Mouse (Mus musculus) stomach, embryonic 14.5 days (tissue): ENCODE results near the gene Banp. TPM values are rescaled to one million over a fixed set of nuclear protein-coding genes. Genes with fewer than 3 reads are reported as not detected.

Experiments used
- ATAC-seq: fragments of 200-750 bp; cut with Nextera tagmentation; 2 replicates; pipeline ENCODE4 v1.8.0; 2017; ENCODE audit warnings: low read depth, moderate TSS enrichment; ENCODE audit not compliant: insufficient number of reproducible peaks, insufficient read depth, low FRiP score
- H3K27ac ChIP-seq: fragments of 300-500 bp; sonication (generic); 2 replicates; pipeline ENCODE4 v1.5.1; 2014; ENCODE audit warnings: mild to moderate bottlenecking, low read length, moderate library complexity, mixed read lengths
- H3K27me3 ChIP-seq: fragments of 300-500 bp; sonication (generic); 2 replicates; pipeline ENCODE4 v1.6.1; 2014; ENCODE audit warnings: low read length, control low read depth, mixed read lengths; ENCODE audit not compliant: control insufficient read depth, insufficient read depth
- H3K36me3 ChIP-seq: fragments of 300-500 bp; sonication (generic); 2 replicates; pipeline ENCODE4 v1.6.1; 2014; ENCODE audit warnings: mild to moderate bottlenecking, control low read depth, low read length, moderate library complexity, mixed read lengths; ENCODE audit not compliant: control insufficient read depth, insufficient read depth
- H3K4me1 ChIP-seq: fragments of 300-500 bp; sonication (generic); 2 replicates; pipeline ENCODE4 v1.6.1; 2014; ENCODE audit warnings: low read length, control low read depth, mixed read lengths; ENCODE audit not compliant: control insufficient read depth, insufficient read depth
- H3K4me2 ChIP-seq: fragments of 300-500 bp; sonication (generic); replicated peaks from 2 replicates; pipeline ENCODE4 v1.6.1; 2014; ENCODE audit warnings: low read depth, low read length, control low read depth
- H3K4me3 ChIP-seq: fragments of 300-500 bp; sonication (generic); 2 replicates; pipeline ENCODE4 v1.5.1; 2014; ENCODE audit warnings: low read depth, low read length, control low read depth
- H3K9ac ChIP-seq: fragments of 300-500 bp; sonication (generic); replicated peaks from 2 replicates; pipeline ENCODE4 v1.6.1; 2014; ENCODE audit warnings: low read depth, mild to moderate bottlenecking, control low read depth, low read length, moderate library complexity, mixed read lengths
- H3K9me3 ChIP-seq: fragments of 300-500 bp; sonication (generic); 2 replicates; pipeline ENCODE4 v1.6.1; 2016; ENCODE audit warnings: low read depth, low read length, control low read depth; ENCODE audit not compliant: control insufficient read depth
- WGBS: fragments of 180-500 bp; shearing (Covaris S2); extraction: QIAGEN DNeasy Blood & Tissue Kit; methylation state at CpG from one replicate; pipeline ENCODE4 v1.1.7; 2014; 5-methylcytosine and 5-hydroxymethylcytosine counted together
- polyA plus RNA-seq: library from polyadenylated mRNA; unstranded; fragments of >200 nt; fragmentation: Nextera tagmentation; extraction: Ambion mirVana; gene quantifications from 2 replicates; pipeline ENCODE4 v1.2.1, GENCODE M21; 2014

Gene Banp
- polyA plus RNA-seq, 1 experiment from 2014 or later, result 42.4 TPM

DNA sequence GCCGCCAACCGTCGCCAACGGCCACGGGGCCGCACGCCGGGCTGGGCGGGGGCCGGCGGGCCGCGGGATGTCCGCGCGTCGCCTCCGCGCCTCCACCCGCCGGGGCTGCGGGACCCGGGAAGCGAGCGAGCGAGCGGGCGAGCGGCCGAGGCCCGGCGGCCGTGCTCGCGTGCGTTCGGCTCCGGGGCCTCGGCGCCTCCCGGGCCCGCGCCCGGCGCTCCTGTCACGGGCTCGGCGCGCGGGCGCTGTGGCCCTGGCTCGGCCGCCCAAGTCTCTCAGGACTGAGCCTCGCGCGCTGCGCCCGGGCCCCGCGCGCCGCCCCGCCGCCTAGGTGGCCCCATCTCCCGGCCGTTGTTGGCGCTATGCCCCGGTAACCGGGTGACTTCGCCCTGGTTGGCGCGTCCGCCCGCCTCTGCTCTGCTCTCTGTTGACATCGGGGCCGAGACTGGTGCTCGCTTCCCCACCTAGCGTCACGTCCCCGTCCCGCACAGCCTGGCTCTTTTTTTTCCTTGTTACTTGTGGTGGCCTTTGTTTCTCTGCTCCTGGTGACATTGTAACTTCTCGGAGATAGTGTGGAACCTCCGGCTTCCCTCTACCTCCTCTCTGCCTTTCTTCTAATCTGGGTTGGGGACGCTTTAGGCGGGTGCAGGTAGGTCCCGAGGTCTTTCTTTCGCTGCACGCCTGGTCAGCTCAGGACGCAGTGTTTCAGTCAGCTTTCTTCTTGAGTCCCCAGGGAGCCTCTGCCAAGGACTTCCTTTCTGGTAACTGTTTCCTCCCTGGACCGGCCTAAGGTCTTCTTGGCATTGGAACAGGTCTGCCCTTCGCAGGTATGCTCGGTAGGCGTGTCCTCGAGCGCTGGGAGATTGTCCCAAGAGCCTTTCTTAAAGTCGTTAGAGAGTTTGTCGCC lies 1.5 kb downstream of the Banp start:
- Histone ChIP-seq H3K9me3 (no peaks in the 10 kb centered on the region), H3K4me2 (peak overlapping the region; percentile 95), H3K36me3 (peaks cover 24% of the 10 kb centered on the region), H3K4me1 (peaks cover 19% of the 10 kb centered on the region), H3K9ac (peak overlapping the region; percentile 96), H3K4me3 (peak overlapping the region; percentile 90), H3K27me3 (no peaks in the 10 kb centered on the region), H3K27ac (peak overlapping the region; percentile 87)
- under 1% methylated on average over 58 of the region's 97 CpGs for WGBS
- no peak for ATAC-seq

DNA sequence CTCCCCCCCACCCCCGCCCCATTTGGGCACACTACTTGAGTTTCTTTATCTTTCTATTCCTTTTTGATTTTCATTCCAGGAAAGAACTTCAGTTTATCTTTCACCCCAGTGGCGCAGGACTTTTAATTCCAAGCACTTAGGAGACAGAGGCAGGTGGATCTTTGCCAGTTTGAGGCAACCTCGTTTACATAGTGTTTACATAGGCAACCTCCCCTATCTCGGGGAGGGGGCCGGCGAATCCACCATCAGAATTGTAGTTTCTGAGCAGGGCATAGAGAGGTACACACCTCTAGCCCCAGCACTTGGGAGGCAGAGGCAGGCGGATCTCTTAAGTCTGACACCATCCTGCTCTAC lies 2.1 kb downstream of the Banp start:
- whole genome bisulfite sequencing, result 23% methylated on average over 7 of the region's 7 CpGs
- Histone ChIP-seq H3K9ac (peak overlapping the region; percentile 96), H3K4me1 (peaks cover 19% of the 10 kb centered on the region), H3K4me2 (peak overlapping the region; percentile 95), H3K9me3 (no peaks in the 10 kb centered on the region), H3K27ac (no peak overlapping the region; the same call in 1 of the 2 replicates), H3K4me3 (peak overlapping the region; percentile 90), H3K27me3 (no peaks in the 10 kb centered on the region), H3K36me3 (peaks cover 24% of the 10 kb centered on the region)
- ATAC-seq, result no peak

GRCm38 (mm10) chr8:121952122-121952521 lies 2.6 kb downstream of the Banp start:
- Histone ChIP-seq H3K27me3 (no peaks in the 10 kb centered on the region), H3K27ac (no peak overlapping the region), H3K9ac (no peak overlapping the region), H3K9me3 (no peaks in the 10 kb centered on the region), H3K4me1 (peaks cover 19% of the 10 kb centered on the region), H3K36me3 (peaks cover 24% of the 10 kb centered on the region), H3K4me2 (peak overlapping the region; percentile 95), H3K4me3 (peak overlapping the region; percentile 90)
- no peak for ATAC-seq

GRCm38 (mm10) chr8:121952800-121953199 lies 3.2 kb downstream of the Banp start:
- Histone ChIP-seq H3K9me3 (no peaks in the 10 kb centered on the region), H3K27me3 (no peaks in the 10 kb centered on the region), H3K4me3 (no peak overlapping the region), H3K27ac (no peak overlapping the region), H3K36me3 (peaks cover 24% of the 10 kb centered on the region), H3K9ac (no peak overlapping the region), H3K4me1 (peaks cover 19% of the 10 kb centered on the region), H3K4me2 (no peak overlapping the region)
- 88% methylated on average over 7 of the region's 7 CpGs for WGBS
- ATAC-seq, result no peak

DNA sequence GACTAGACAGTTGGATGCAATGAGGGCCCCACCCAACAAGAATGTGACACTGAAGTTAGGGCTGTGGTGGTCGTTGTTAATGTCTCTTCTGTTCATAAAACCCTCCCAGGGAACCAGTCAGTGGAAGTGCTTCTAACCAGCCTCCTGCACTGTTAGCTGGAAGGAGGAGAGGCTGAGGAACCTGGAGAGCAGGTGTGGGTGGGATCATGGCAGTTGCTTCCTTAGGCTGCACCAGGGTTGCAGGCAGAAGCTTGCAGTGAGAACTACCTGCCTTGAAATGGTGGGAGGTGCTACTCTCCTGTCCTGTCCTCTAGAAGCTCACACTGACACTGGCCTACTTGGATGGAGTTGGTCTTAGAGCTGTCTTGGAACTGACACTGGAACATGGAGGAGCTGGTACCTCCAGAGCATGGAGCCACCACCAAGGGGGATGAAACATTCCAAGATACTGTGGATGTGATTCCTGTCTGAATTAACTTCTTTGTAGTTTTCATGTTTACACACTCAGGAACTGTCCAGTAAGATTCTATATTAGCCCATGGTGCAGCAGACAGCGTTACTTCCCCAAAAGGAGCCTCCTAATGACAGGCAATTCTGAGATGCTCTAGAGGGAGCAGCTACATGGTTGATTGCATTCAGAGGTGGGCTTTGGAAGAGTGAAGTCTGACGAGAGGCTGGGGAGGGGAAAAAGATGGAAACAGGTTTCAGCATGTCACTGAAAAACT lies 4.4 kb downstream of the Banp start:
- 75% methylated on average over 3 of the region's 3 CpGs for WGBS
- Histone ChIP-seq H3K27me3 (no peaks in the 10 kb centered on the region), H3K36me3 (peaks cover 24% of the 10 kb centered on the region), H3K9me3 (no peaks in the 10 kb centered on the region), H3K27ac (no peak overlapping the region), H3K4me2 (no peak overlapping the region), H3K4me3 (no peak overlapping the region), H3K4me1 (peaks cover 14% of the 10 kb centered on the region), H3K9ac (no peak overlapping the region)
- ATAC-seq, result no peak

GRCm38 (mm10) chr8:121954981-121955555 lies 5.5 kb downstream of the Banp start:
- H3K9me3 ChIP-seq, result no peaks in the 10 kb centered on the region
- no peak for ATAC-seq
- H3K4me1 ChIP-seq, result peaks cover 14% of the 10 kb centered on the region
- peaks cover 24% of the 10 kb centered on the region for H3K36me3 ChIP-seq
- 66% methylated on average over 10 of the region's 10 CpGs for WGBS
- H3K9ac ChIP-seq, result no peak overlapping the region
- no peak overlapping the region for H3K4me2 ChIP-seq
- no peaks in the 10 kb centered on the region for H3K27me3 ChIP-seq
- no peak overlapping the region for H3K27ac ChIP-seq
- H3K4me3 ChIP-seq, result no peak overlapping the region

GRCm38 (mm10) chr8:121955825-121956500 lies 6.4 kb downstream of the Banp start:
- peaks cover 24% of the 10 kb centered on the region for H3K36me3 ChIP-seq
- no peaks in the 10 kb centered on the region for H3K27me3 ChIP-seq
- no peak for ATAC-seq
- no peaks in the 10 kb centered on the region for H3K9me3 ChIP-seq
- H3K4me1 ChIP-seq, result peaks cover 14% of the 10 kb centered on the region
- H3K4me2 ChIP-seq, result no peak overlapping the region
- H3K9ac ChIP-seq, result no peak overlapping the region
- H3K27ac ChIP-seq, result no peak overlapping the region
- H3K4me3 ChIP-seq, result no peak overlapping the region
- WGBS, result 69% methylated on average over 1 of the region's 1 CpGs

- Histone ChIP-seq H3K9ac (no peak overlapping the region), H3K27ac (no peak overlapping the region), H3K36me3 (peaks cover 18% of the 10 kb centered on the region), H3K27me3 (no peaks in the 10 kb centered on the region), H3K4me1 (peaks cover 8% of the 10 kb centered on the region; the same call in 1 of the 2 replicates), H3K4me3 (no peak overlapping the region), H3K4me2 (no peak overlapping the region), H3K9me3 (no peaks in the 10 kb centered on the region)
- ATAC-seq, result no peak
- 92% methylated on average over 1 of the region's 1 CpGs for WGBS
Measured at GRCm38 (mm10) chr8:121958395-121958794, 8.8 kb downstream of the Banp start.
